10 mouse cellular contexts compared by ENCODE assay signal in the genomic region with DNA sequence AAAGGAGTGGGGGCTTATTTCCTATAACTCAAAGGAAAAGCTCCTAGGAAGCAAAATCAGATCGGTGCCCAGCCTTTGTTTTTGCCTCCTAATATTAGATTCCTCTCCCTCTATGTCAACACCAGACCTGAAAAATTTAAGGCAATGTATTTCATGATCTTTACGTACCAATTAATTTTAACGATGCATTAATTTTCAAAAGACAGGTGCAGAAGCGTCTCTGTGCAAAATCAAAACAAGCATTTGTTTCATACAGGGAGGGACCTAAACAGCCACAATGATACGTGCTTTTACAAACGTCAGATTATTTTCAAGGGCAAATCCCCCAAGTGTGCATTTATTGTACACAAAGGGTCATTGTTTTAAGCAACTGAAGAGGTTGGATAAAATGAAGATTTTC. TPM values are rescaled to one million over a fixed set of nuclear protein-coding genes. Genes with fewer than 3 reads are reported as not detected.
DNase-seq lines count a peak whose midpoint lies in the region; ATAC-seq and TF ChIP-seq lines count a peak whose summit lies in the region.
"Had no signal": no experiment of that assay in that cellular context is flagged by ENCODE, and none has a peak within 500 bp of the region (broad histone marks: within the 10 kb centered on the region; RNA-seq: fewer than 3 reads in every experiment).

No protein-coding gene starts in this region.

- no peaks in the 10 kb centered on the region for H3K9me3 ChIP-seq in lung, embryonic 14.5 days (ENCODE audit: low read depth, low read length)
- no peaks in the 10 kb centered on the region for H3K9me3 ChIP-seq in forebrain, embryonic 15.5 days
- H3K9me3 ChIP-seq in limb, embryonic 11.5 days (ENCODE audit: control insufficient read depth, low read length): no peaks in the 10 kb centered on the region
- H3K9me3 ChIP-seq: liver, embryonic 12.5 days had no signal

- 33% methylated on average over 6 of the region's 6 CpGs for WGBS in lung, embryonic 14.5 days
- WGBS in forebrain, embryonic 15.5 days: under 1% methylated on average over 6 of the region's 6 CpGs
- WGBS in limb, embryonic 11.5 days: 14% methylated on average over 6 of the region's 6 CpGs
- WGBS in olfactory bulb, adult 2 months: 16% methylated on average over 6 of the region's 6 CpGs

- H3K9ac ChIP-seq in lung, embryonic 14.5 days: no peak overlapping the region; the same call in 1 of the 2 replicates
- H3K9ac ChIP-seq in forebrain, embryonic 15.5 days (replicated peaks): peak overlapping the region; percentile 95
- no peak overlapping the region for H3K9ac ChIP-seq in limb, embryonic 11.5 days (ENCODE audit: low read length)
- H3K9ac ChIP-seq: liver, embryonic 12.5 days had no signal

- ATAC-seq in lung, embryonic 14.5 days (ENCODE audit: insufficient read depth): no peak
- no peak for ATAC-seq in forebrain, embryonic 15.5 days (replicated peaks)
- no peak for ATAC-seq in limb, embryonic 11.5 days (ENCODE audit: insufficient number of reproducible peaks, low FRiP score, low TSS enrichment, low read depth)
- ATAC-seq: inflammation-experienced regulatory T-cells, adult 6 months; liver, embryonic 12.5 days had no signal

- no peak for TF ChIP-seq CTCF in lung, embryonic 14.5 days (IDR thresholded peaks at IDR 0.05; ENCODE audit: low read depth)
- no peak for TF ChIP-seq CTCF in olfactory bulb, adult 2 months (IDR thresholded peaks at IDR 0.05; ENCODE audit: insufficient read depth, low read depth, low read length)

- H3K4me3 ChIP-seq in lung, embryonic 14.5 days (ENCODE audit: low read depth, low read length): no peak overlapping the region
- H3K4me3 ChIP-seq in forebrain, embryonic 15.5 days: peak overlapping the region; percentile 82
- no peak overlapping the region for H3K4me3 ChIP-seq in limb, embryonic 11.5 days (ENCODE audit: low read depth, low read length)
- no peak overlapping the region for H3K4me3 ChIP-seq in olfactory bulb, adult 2 months (ENCODE audit: insufficient read depth, low read depth, low read length)
- H3K4me3 ChIP-seq: liver, embryonic 12.5 days had no signal

- no peaks in the 10 kb centered on the region for H3K36me3 ChIP-seq in lung, embryonic 14.5 days (ENCODE audit: insufficient read depth)
- H3K36me3 ChIP-seq in forebrain, embryonic 15.5 days: no peaks in the 10 kb centered on the region
- no peaks in the 10 kb centered on the region for H3K36me3 ChIP-seq in limb, embryonic 11.5 days (ENCODE audit: control insufficient read depth, insufficient read depth, low read length)
- H3K36me3 ChIP-seq: liver, embryonic 12.5 days had no signal

- DNase-seq in lung, embryonic 14.5 days: no peak
- DNase-seq in lung, postnatal 36 days: no peak
- no peak for DNase-seq in limb, embryonic 11.5 days (ENCODE audit: low spot score)
- no peak for DNase-seq in urinary bladder, postnatal 4 days (ENCODE audit: low spot score in 2 of 2)
- no peak for DNase-seq in ovary, postnatal 36 days (ENCODE audit: low spot score)
- DNase-seq: thymus, postnatal 4 days had no signal

- peaks cover 30% of the 10 kb centered on the region for H3K27me3 ChIP-seq in lung, embryonic 14.5 days (ENCODE audit: insufficient read depth, low read length)
- no peaks in the 10 kb centered on the region for H3K27me3 ChIP-seq in forebrain, embryonic 15.5 days
- H3K27me3 ChIP-seq in limb, embryonic 11.5 days (ENCODE audit: control insufficient read depth, insufficient read depth, low read length): 0 out of 2 replicates have a peak, but pooled peaks cover 6% of the 10 kb centered on the region

- no peak overlapping the region for H3K27ac ChIP-seq in lung, embryonic 14.5 days (ENCODE audit: low read depth)
- peak overlapping the region; percentile 99 for H3K27ac ChIP-seq in forebrain, embryonic 15.5 days (replicated peaks)
- H3K27ac ChIP-seq in limb, embryonic 11.5 days (replicated peaks; ENCODE audit: low read depth, low read length): no peak overlapping the region
- H3K27ac ChIP-seq in olfactory bulb, adult 2 months (ENCODE audit: insufficient read depth, low read depth, low read length): peak overlapping the region; percentile 95
- H3K27ac ChIP-seq: liver, embryonic 12.5 days had no signal

- peaks cover 4% of the 10 kb centered on the region for H3K4me1 ChIP-seq in lung, embryonic 14.5 days (ENCODE audit: insufficient read depth)
- peaks cover 45% of the 10 kb centered on the region for H3K4me1 ChIP-seq in forebrain, embryonic 15.5 days
- H3K4me1 ChIP-seq in limb, embryonic 11.5 days (ENCODE audit: control insufficient read depth, insufficient read depth, low read length): peaks cover 22% of the 10 kb centered on the region
- H3K4me1 ChIP-seq in olfactory bulb, adult 2 months (ENCODE audit: control insufficient read depth, insufficient read depth, low read length): peaks cover 27% of the 10 kb centered on the region

- no peak for TF ChIP-seq POLR2A in olfactory bulb, adult 2 months (IDR thresholded peaks at IDR 0.05; ENCODE audit: insufficient read depth, low read depth, low read length)

- H3K4me2 ChIP-seq in lung, embryonic 14.5 days: peak overlapping the region; percentile 86
- peak overlapping the region; percentile 70 for H3K4me2 ChIP-seq in forebrain, embryonic 15.5 days (replicated peaks)
- peak overlapping the region; percentile 90 for H3K4me2 ChIP-seq in limb, embryonic 11.5 days (ENCODE audit: low read depth, severe bottlenecking)

RNA-seq across cellular contexts. Expression of gene Tubb2b, which starts 2.6 kb away (rescaled TPM):
- 13.3 and 15.9 TPM in 2 replicates for polyA plus RNA-seq in lung, embryonic 14.5 days (2014; fragmentation: Nextera tagmentation; extraction: Ambion mirVana)
- 920 and 926 TPM in 2 replicates for polyA plus RNA-seq in forebrain, embryonic 15.5 days (2015; fragmentation: Nextera tagmentation; extraction: Ambion mirVana)
- 22.1 and 24.4 TPM in 2 replicates for polyA plus RNA-seq in limb, embryonic 11.5 days (2014; fragmentation: Nextera tagmentation; extraction: Ambion mirVana)
- not detected in 2 replicates for polyA plus RNA-seq in olfactory bulb, adult 2 months (2012; ENCODE audit: insufficient read depth, insufficient read length, low replicate concordance, missing spikeins)

RNA-seq across cellular contexts. Expression of gene Psmg4, which starts 29.9 kb away (rescaled TPM):
- polyA plus RNA-seq in lung, embryonic 14.5 days (2014; fragmentation: Nextera tagmentation; extraction: Ambion mirVana): 73.7 and 78.0 TPM in 2 replicates
- polyA plus RNA-seq in forebrain, embryonic 15.5 days (2015; fragmentation: Nextera tagmentation; extraction: Ambion mirVana): 97.3 and 105 TPM in 2 replicates
- polyA plus RNA-seq in limb, embryonic 11.5 days (2014; fragmentation: Nextera tagmentation; extraction: Ambion mirVana): 88.2 and 95.1 TPM in 2 replicates
- polyA plus RNA-seq in olfactory bulb, adult 2 months (2012; ENCODE audit: insufficient read depth, insufficient read length, low replicate concordance, missing spikeins): not detected in 2 replicates

RNA-seq across cellular contexts. Expression of gene Tubb2a, which starts 55.1 kb away (rescaled TPM):
- polyA plus RNA-seq in lung, embryonic 14.5 days (2014; fragmentation: Nextera tagmentation; extraction: Ambion mirVana): 164 and 169 TPM in 2 replicates
- 1,539 and 1,682 TPM in 2 replicates for polyA plus RNA-seq in forebrain, embryonic 15.5 days (2015; fragmentation: Nextera tagmentation; extraction: Ambion mirVana)
- polyA plus RNA-seq in limb, embryonic 11.5 days (2014; fragmentation: Nextera tagmentation; extraction: Ambion mirVana): 49.1 and 49.9 TPM in 2 replicates
- not detected in 2 replicates for polyA plus RNA-seq in olfactory bulb, adult 2 months (2012; ENCODE audit: insufficient read depth, insufficient read length, low replicate concordance, missing spikeins)

Comparison
In these comparisons a context has a peak if more than half of its experiments do, and no peak if none do; other contexts are left out.
1. H3K27ac ChIP-seq: peak in forebrain, embryonic 15.5 days (single experiment) and olfactory bulb, adult 2 months (single experiment); none in lung, embryonic 14.5 days (single experiment) and limb, embryonic 11.5 days (single experiment).
2. RNA of gene Psmg4, which starts 29.9 kb away (polyA plus RNA-seq): 97.3 to 105 TPM in forebrain, embryonic 15.5 days, 88.2 to 95.1 TPM in limb, embryonic 11.5 days and 73.7 to 78.0 TPM in lung, embryonic 14.5 days; not detected in olfactory bulb, adult 2 months; every median in the first group is over 10 times any median in the second.
3. Peak in every context shown above with its lines, with median percentiles within 50 percentile points of each other: H3K4me2 ChIP-seq.